Mouse (Mus musculus) embryonic stem cell, embryonic (primary cell): ENCODE results near the gene Fut2.

Source experiments
- CTCF ChIA-PET, 4 experiments: fragments of 300-600 bp in 2 of 4; fragments of 350-600 bp in 2 of 4; sonication (Branson Sonifier 250); formaldehyde crosslinking; loops; one replicate each; lab custom pipeline; 2022; ENCODE audit warnings: inconsistent platforms in 2 of 4; lab: Charles Lee
- POLR2A ChIA-PET, 4 experiments: fragments of 300-600 bp in 2 of 4; fragments of 350-600 bp in 2 of 4; sonication (Branson Sonifier 250); formaldehyde crosslinking; loops; one replicate each; lab custom pipeline; 2022; ENCODE audit warnings: antibody characterized with exemption in 4 of 4, inconsistent platforms in 1 of 4; lab: Charles Lee

The Fut2 gene

DNA sequence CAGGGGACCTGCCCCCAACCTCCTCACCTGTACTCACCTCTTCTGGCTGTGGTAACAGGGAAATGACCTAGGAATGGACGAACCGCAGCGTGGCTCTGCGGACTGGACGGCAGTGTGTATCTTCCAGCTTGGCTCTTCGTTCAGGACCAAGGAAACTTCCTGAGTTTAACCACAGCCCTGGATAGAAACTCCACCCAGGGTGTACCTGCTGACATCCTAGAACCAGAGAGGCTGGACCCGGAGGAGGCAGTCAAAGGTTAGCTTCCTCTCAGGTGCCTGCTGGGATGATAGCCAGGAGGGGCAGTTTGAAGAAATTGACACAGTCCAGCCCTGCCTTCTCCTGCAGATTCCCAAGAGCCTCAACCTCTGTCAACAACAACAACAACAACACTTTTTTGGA, at the start of gene Fut2:
Fut2 (minus strand) TSS at position 234 of the 400 bp plus-strand sequence.
- ChIA-PET POLR2A (interaction anchor here (0.6 to 5.0 kb wide), 27 partner anchors 8 to 206 kb away, joined by 3 to 34 read pairs (median 5); partner anchors contain the start of genes Ntn5 (in 2 of the 4), Sphk2 (in 2 of the 4), Ftl1 (in 1 of the 4) and Sec1 (in 1 of the 4)), CTCF (interaction anchor here in 2 of 4 experiments (0.6 to 3.2 kb wide), 9 partner anchors 11 to 1995 kb away, joined by 3 to 20 read pairs (median 3); partner anchors contain the start of gene Ntn5 (in 1 of the 2))

DNA sequence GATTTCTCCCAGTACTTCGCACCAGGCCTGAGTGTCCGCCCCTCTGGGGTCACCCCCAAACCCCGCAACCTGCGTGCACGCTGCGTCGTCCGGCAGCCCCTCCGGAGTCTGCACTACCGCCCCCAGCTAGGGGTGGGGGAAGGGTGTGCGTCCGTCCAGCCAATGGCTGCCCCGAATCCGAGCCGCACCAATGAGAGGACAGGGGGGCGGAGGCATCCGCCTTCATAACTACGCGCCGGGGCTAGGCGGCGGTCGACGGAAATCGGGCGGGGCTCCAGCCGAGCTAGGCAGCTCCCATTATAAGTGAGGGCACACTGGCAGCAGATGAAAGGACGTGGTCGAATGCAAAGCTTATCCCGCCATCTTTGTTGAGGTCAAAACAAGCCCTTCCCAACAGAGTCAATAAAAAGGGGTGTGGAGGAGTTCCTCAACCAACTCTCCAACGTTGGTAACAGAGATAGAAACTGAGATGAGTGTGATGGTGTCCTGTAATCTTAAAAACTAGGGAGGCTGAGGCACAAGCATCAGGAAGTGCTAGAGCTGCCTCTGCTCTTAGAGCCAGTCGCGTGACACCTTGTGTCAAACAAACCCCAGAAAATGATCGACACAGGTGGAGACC, 49.0 kb upstream of the Fut2 start, which contains the start of gene Rpl18:
Rpl18 (plus strand) TSS at position 368 of the 619 bp plus-strand sequence.
- POLR2A ChIA-PET = interaction anchor here (0.7 to 18.3 kb wide), 67 partner anchors 9 to 865 kb away, joined by 3 to 640 read pairs (median 3); partner anchors contain the start of genes Dbp (in 4 of the 4), Ftl1 (in 3 of the 4), Plekha4 (in 3 of the 4) and Ppp1r15a (in 3 of the 4)

DNA sequence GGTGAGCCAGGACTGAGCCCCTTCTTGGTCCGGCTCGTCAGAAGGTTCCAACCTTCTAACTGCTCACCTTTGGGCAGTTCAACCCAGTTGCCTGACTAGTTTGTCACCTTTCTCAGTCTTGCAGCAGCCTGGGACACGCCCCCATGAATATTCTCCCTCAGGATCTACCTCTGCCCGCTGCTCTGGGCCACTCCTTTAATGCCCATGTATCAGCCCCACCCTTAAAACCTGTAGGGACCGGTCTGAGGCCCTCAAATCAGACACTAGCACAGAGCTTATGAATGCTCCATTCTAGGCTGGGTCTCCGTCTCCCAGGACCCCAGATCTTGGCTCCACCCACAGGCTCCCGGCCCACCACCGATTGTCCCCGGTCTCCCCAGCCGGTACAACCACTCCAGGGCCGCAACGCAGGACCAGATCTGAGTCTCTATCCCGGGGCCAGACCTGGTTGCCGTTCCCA, 48.5 kb upstream of the Fut2 start:
- POLR2A ChIA-PET = interaction anchor here (0.7 to 18.3 kb wide), 63 partner anchors 10 to 865 kb away, joined by 3 to 640 read pairs (median 4); partner anchors contain the start of genes Dbp (in 4 of the 4), Ftl1 (in 3 of the 4), Plekha4 (in 3 of the 4) and Ppp1r15a (in 3 of the 4)
- CTCF ChIA-PET = interaction anchor here in 2 of 4 experiments (0.5 to 1.1 kb wide), 7 partner anchors 27 to 480 kb away, joined by 3 to 11 read pairs (median 4); no protein-coding TSS in a partner anchor

More for the DNA sequence above, 49.0 kb upstream of the Fut2 start, which contains the start of gene Rpl18:
- CTCF ChIA-PET = interaction anchor here in 2 of 4 experiments (0.6 to 1.1 kb wide), 8 partner anchors 16 to 480 kb away, joined by 3 to 11 read pairs (median 3); no protein-coding TSS in a partner anchor

DNA sequence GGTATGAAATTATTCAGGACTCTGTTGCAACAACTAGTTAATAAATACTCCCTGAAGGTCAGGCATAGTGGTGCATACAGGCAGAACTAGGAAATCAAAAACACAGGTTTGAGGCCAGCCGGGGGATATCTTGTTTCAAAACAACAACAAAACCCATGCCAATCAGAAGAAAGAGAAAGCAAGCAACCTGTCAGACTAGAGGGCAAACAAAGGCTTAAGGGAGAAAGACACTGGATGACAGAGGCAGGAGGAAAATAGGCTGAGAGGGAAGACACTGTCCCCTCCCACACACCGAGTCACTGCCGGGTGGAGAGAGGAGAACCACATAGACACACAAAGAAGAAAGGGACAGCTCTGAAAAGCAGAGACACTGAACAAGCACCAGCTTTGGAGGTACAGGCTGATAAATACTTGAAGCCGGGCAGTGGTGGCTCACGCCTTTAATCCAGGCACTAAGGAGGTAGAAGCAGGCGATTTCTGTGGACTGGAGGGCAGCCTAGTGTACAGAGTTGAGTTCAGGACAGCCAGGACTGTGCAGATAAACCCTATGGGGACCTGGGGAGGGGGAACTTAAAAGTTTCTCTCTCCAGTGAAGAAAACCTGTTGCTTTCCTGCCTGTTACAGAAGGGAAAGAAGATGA, 47.8 kb upstream of the Fut2 start:
- ChIA-PET CTCF (interaction anchor here in 1 of 4 experiments (0.5 kb wide), 1 partner anchor 134 kb away, joined by 4 read pairs; no protein-coding TSS in a partner anchor), POLR2A (interaction anchor here in 2 of 4 experiments (1.0 to 18.3 kb wide), 9 partner anchors 10 to 347 kb away, joined by 3 to 640 read pairs (median 9); partner anchors contain the start of genes Car11 (in 2 of the 2), Dbp (in 2 of the 2), Ftl1 (in 1 of the 2) and Ppfia3 (in 1 of the 2))

DNA sequence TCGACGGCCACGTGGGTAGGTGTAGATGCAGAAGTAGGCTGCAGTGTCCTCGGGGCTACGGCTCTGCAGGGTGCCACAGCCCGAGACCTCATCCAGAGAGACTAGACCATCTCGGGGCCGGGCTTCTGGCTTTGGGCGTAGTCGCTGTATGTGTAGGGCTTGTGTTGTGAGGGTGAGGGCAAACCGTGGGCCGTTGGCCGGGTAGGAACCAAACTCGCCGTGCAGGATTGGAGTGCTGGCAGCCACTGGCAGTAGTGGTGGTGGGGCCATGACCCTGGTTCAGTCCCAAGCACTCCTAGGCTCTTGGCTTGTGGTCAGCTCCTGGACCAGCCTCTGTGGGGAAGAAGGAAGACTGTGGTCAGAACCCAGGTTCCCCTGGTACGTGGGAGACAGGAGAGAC, 47.2 kb upstream of the Fut2 start:
- ChIA-PET POLR2A (interaction anchor here in 2 of 4 experiments (0.6 to 18.3 kb wide), 8 partner anchors 8 to 253 kb away, joined by 3 to 640 read pairs (median 4); partner anchors contain the start of genes Car11 (in 1 of the 2), Dbp (in 1 of the 2), Fam83e (in 1 of the 2) and Ftl1 (in 1 of the 2)), CTCF (no interaction called here)

DNA sequence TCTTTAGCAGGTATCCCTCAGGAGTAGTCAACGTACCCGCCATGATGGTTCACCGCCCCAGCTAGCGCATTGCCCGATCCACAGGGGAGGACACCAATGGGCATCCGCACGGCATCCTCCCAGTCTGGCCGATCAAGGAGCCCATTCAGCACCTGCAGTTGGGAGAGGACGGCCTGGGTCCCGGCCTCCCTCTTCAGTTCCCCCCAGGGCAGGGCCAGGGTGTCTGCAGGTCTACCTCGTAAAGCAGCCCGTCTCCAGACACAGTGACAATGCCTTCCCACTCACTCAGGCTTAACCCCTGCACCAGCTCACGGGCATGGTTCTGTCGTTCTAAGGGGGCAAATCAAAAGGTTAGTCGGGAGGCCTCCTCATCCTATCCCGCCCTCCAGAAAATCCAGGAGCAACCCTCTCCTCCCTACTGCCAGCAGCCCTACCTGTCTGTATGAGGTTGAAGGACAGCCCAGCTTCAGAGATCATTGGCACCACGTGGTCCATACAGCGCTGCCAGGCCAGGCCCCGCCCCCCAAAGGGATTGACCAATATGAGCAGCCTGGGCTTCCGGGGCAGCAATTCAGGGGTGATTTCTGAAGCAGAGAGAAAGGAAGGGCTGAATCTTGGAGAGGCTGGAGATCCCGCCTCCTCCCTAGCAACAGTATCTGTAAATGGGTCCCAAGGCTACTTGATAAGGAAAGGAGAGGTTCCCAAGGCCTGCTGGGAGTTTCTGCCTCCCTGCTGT, 46.0 kb upstream of the Fut2 start:
- ChIA-PET POLR2A (interaction anchor here in 2 of 4 experiments (0.5 to 18.3 kb wide), 10 partner anchors 8 to 252 kb away, joined by 3 to 640 read pairs (median 3); partner anchors contain the start of genes Car11 (in 1 of the 2), Dbp (in 1 of the 2), Fam83e (in 1 of the 2) and Ftl1 (in 1 of the 2)), CTCF (interaction anchor here in 1 of 4 experiments (0.6 kb wide), 1 partner anchor 172 kb away, joined by 3 read pairs; no protein-coding TSS in a partner anchor)

DNA sequence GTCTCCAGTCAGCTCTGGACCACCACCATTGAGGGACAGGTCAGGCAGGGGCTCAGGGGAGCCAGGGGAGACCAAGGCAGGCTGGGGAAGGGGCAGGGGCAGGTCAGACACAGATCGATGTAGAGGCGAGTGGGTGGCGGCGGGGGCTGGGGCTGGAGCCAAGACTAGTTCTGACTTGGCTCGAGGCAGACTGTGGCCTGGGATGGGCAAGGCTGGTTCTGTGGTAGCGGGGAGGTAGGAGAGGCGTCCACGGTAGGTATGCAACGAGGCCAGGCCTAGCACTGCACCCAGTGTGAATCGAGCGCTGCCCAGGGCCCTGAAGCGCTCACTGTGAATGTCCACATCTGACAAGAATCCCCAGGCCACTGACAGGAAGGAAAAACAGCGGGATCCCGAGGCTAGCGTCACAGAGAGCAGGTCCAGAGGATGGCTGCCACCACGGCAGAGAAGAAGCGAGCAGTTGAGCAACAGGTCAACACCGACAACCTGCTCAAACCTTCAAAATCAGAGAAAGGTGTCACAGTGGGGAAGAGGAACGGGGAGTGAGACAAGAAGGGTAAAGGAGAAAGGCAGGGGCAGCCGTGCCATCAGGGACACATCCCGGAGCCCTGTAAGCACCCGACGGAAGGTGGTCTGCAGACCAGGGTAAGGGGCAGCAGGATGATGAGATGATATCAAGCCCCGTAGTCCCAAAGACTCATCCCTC, 45.3 kb upstream of the Fut2 start:
- CTCF ChIA-PET = no interaction called here
- POLR2A ChIA-PET = interaction anchor here in 2 of 4 experiments (0.7 to 18.3 kb wide), 12 partner anchors 7 to 271 kb away, joined by 3 to 640 read pairs (median 3); partner anchors contain the start of genes Fam83e (in 2 of the 2), Rpl18 (in 2 of the 2), Spaca4 (in 2 of the 2) and Sphk2 (in 2 of the 2)

DNA sequence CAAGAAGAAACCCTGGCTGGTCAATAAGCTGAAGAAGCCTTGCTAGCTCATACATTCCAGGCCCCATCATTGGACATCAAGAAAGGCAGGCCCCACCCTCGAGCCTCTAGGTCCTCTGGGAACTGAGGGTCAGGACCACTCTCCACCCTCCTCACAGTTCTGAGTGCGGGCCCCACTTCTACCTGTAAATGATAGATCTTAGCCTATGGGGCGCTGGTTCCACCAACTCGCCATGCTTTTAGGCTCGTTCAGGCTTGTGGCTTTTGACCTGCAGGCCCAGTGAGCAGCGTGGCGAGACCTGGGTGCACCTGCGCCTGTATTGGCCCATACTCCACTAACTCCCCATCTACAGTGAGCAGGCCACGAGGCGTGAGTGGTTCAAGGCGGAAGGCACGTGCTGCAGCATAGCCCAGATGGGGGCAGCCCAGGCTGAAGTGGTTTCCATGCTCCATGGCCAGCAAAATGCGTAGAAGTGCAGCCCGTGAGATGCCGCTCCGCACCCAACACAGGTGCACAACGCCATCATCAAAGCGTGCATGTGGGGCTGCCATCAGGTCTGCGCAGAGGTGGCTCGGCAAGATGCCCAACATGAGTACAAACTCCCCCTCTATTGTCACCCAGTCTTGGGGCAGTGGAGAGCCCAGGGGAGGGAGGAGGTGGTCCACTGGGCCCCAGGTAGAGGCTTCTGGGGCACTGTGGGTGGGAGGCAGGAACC, 44.4 kb upstream of the Fut2 start:
- CTCF ChIA-PET = no interaction called here
- POLR2A ChIA-PET = interaction anchor here (0.6 to 14.6 kb wide), 12 partner anchors 8 to 270 kb away, joined by 3 to 640 read pairs (median 6); partner anchors contain the start of genes Fam83e (in 4 of the 4), Sphk2 (in 4 of the 4), Rpl18 (in 2 of the 4) and Spaca4 (in 1 of the 4)

DNA sequence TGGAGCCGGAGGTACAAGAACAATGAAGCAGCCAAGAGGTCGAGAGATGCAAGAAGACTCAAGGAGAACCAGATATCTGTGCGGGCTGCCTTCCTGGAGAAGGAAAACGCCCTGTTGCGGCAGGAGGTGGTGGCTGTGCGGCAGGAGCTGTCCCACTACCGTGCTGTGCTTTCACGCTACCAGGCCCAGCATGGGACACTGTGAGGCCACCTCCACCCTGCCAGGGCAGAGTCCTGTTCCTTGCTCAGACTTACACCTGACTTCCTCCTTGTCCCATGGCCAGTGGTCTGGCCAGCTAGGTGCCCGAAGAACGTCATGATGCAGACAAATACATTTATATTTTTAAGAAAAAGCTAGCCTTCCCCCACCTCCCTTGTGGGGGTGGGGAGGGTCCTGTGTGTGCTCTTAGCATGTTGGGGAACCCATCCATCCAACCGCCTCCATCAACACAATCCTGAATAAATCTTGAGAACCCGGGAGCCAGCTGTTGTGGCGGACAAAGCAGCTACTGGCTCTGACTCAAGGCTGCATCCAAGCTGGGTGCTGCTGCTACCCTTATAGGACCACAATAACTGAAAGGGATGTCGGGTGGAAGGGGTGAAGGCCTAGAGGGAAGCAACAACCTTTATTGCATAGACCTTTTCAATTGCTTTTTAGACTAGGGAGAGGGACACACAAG, 43.6 kb upstream of the Fut2 start:
- ChIA-PET CTCF (interaction anchor here in 1 of 4 experiments (1.2 kb wide), 1 partner anchor 214 kb away, joined by 3 read pairs; no protein-coding TSS in a partner anchor), POLR2A (interaction anchor here (0.6 to 14.6 kb wide), 19 partner anchors 9 to 324 kb away, joined by 3 to 640 read pairs (median 6); partner anchors contain the start of genes Fam83e (in 4 of the 4), Sphk2 (in 4 of the 4), Rpl18 (in 2 of the 4) and Ftl1 (in 1 of the 4))

DNA sequence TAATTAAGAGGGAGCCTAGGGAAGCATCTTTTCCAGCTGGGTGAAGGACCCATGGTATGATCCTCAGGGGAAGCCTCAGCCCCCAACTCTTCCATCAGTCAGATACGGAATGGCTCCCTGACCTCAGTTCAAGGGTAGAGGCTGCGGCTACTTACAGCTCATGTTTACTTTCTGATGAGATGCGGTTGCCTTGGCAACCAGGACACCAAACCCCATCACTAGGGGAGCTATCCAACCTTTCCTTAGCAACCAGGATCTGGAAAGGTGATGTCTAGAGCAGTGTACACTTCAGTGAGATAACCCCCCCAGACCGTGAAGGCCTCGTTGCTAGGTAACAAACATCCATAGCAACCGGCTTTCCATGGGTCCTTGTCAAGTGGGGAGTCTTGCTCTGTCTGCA, 42.8 kb upstream of the Fut2 start:
- POLR2A ChIA-PET = interaction anchor here (0.5 to 14.6 kb wide), 35 partner anchors 10 to 317 kb away, joined by 3 to 640 read pairs (median 6); partner anchors contain the start of genes Fam83e (in 4 of the 4), Sphk2 (in 4 of the 4), Ftl1 (in 3 of the 4) and Plekha4 (in 2 of the 4)
- CTCF ChIA-PET = interaction anchor here in 2 of 4 experiments (0.8 to 2.6 kb wide), 4 partner anchors 11 to 215 kb away, joined by 3 to 10 read pairs (median 4); partner anchors contain the start of gene Fam83e (in 1 of the 2)

DNA sequence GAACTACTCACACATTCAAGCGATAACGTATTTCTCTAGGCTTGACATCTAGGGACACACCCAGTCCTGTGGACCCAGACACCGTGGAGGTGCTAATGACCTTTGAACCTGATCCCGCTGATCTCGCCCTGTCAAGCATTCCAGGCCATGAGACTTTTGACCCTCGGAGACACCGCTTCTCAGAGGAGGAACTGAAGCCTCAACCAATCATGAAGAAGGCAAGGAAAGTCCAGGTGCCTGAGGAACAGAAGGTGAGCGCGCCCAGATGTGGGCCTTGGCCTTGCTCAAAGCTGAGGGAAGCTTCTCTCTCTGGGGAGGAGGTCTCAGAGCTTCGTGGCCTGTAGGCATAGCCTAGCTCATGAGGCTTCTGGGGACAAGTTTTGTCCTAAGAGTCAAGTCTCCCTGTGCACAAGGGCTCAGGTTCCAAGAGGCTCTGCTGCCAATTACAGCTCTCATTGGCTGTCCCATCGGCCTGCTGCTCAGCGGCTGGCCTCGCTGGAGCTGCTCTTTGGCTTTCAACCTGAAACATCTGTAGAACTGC, 42.1 kb upstream of the Fut2 start:
- ChIA-PET CTCF (interaction anchor here in 3 of 4 experiments (0.6 to 2.6 kb wide), 8 partner anchors 9 to 1066 kb away, joined by 3 to 10 read pairs (median 4); partner anchors contain the start of genes Fam83e (in 1 of the 3) and Sphk2 (in 1 of the 3)), POLR2A (interaction anchor here (0.6 to 14.6 kb wide), 68 partner anchors 9 to 503 kb away, joined by 3 to 640 read pairs (median 5); partner anchors contain the start of genes Fam83e (in 4 of the 4), Sphk2 (in 4 of the 4), Ftl1 (in 3 of the 4) and Cyth2 (in 2 of the 4))

DNA sequence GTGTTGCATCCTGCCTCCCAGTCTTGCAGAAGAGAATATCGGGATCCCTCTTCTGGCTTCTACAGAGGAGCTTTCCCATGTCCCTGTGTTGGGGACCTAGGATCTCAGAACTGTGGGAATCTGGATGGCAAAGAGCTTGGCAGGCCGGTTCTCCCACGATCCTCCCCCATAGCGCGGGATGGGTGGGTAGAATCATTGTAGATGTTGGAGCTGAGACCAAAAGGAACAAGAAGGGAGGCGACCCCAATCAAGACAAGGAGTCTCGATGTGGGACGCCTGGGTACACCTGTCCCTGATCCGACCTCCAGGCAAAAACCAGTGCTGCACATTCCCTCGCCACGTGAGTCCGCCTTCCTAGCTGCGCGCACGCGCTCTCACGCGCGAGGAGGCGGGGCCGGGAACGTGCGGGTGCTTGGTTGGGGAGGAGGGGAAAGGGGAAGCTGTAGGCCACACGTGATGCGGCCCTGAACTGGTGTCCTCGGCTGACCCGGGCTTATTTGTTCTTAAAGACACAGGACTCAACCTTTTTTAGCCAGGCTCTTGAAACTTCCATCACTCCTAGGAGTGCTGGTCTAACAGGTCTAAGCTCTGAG, 41.3 kb upstream of the Fut2 start:
- ChIA-PET POLR2A (interaction anchor here (0.6 to 14.6 kb wide), 74 partner anchors 8 to 721 kb away, joined by 3 to 640 read pairs (median 5); partner anchors contain the start of genes Fam83e (in 4 of the 4), Sphk2 (in 4 of the 4), Ftl1 (in 3 of the 4) and Cyth2 (in 2 of the 4)), CTCF (interaction anchor here (0.6 to 2.6 kb wide), 10 partner anchors 10 to 1333 kb away, joined by 3 to 10 read pairs (median 4); partner anchors contain the start of genes Fam83e (in 1 of the 4) and Sphk2 (in 1 of the 4))

DNA sequence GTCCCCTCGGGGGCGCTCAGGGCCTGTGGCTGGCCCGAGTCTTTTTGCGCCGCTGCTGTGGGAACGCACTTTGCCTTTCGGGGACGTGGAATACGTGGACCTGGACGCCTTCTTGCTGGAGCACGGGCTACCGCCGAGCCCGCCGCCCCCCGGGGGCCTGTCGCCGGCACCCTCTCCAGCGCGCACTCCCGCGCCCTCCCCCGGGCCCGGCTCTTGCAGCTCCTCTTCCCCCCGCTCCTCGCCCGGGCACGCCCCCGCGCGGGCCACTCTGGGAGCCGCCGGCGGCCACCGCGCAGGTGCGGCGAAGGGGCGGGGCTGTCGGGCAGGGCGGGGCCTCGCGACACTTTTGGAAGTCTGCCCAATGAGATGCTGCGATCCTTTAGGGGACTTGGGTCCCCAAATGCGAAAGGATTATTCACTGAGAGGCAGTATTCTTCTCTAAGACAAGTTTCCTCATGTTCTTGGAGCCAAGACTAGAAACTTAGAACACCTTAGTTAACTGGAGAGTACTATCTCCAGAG, 40.6 kb upstream of the Fut2 start:
- POLR2A ChIA-PET = interaction anchor here (0.6 to 14.6 kb wide), 39 partner anchors 12 to 409 kb away, joined by 3 to 640 read pairs (median 7); partner anchors contain the start of genes Fam83e (in 4 of the 4), Sphk2 (in 4 of the 4), Ftl1 (in 2 of the 4) and Kdelr1 (in 2 of the 4)

More for the DNA sequence above, 40.6 kb upstream of the Fut2 start:
- CTCF ChIA-PET = interaction anchor here in 2 of 4 experiments (0.6 to 2.6 kb wide), 6 partner anchors 14 to 95 kb away, joined by 3 to 10 read pairs (median 4); partner anchors contain the start of gene Fam83e (in 1 of the 2)
